Mouse (Mus musculus): Measurements from ENCODE around the gene Rnf138rt1. TPM values are rescaled to one million over a fixed set of nuclear protein-coding genes. Genes with fewer than 3 reads are reported as not detected.

The Rnf138rt1 gene
- polyA plus RNA-seq, 1 experiment from 2014 or later: 0.42 TPM

- Histone ChIP-seq H3K9ac (replicated peaks; ENCODE audit: low read depth, low read length) (no peak overlapping the region), H3K27ac (ENCODE audit: low read length) (no peak overlapping the region), H3K36me3 (ENCODE audit: control insufficient read depth, insufficient read depth, low read length) (no peaks in the 10 kb centered on the region), H3K4me2 (replicated peaks; ENCODE audit: low read depth, low read length) (no peak overlapping the region), H3K9me3 (ENCODE audit: control insufficient read depth, low read depth, low read length) (no peaks in the 10 kb centered on the region), H3K4me3 (ENCODE audit: low read depth, low read length) (no peak overlapping the region), H3K27me3 (ENCODE audit: control insufficient read depth, insufficient read depth, low read length) (no peaks in the 10 kb centered on the region), H3K4me1 (ENCODE audit: control insufficient read depth, insufficient read depth, low read length) (no peaks in the 10 kb centered on the region)
- no peak for ATAC-seq (ENCODE audit: insufficient number of reproducible peaks, insufficient read depth, low FRiP score, low read depth)
Observed at GRCm38 (mm10) chrX:163723630-163724029, 37.5 kb downstream of the Rnf138rt1 start.

- WGBS: 47% methylated on average over 12 of the region's 12 CpGs
- Histone ChIP-seq H3K4me2 (replicated peaks; ENCODE audit: low read depth, low read length) (no peak overlapping the region), H3K9ac (replicated peaks; ENCODE audit: low read depth, low read length) (no peak overlapping the region), H3K4me3 (ENCODE audit: low read depth, low read length) (no peak overlapping the region), H3K27me3 (ENCODE audit: control insufficient read depth, insufficient read depth, low read length) (no peaks in the 10 kb centered on the region), H3K4me1 (ENCODE audit: control insufficient read depth, insufficient read depth, low read length) (no peaks in the 10 kb centered on the region), H3K36me3 (ENCODE audit: control insufficient read depth, insufficient read depth, low read length) (no peaks in the 10 kb centered on the region), H3K9me3 (ENCODE audit: control insufficient read depth, low read depth, low read length) (no peaks in the 10 kb centered on the region), H3K27ac (ENCODE audit: low read length) (no peak overlapping the region)
- no peak for ATAC-seq (ENCODE audit: insufficient number of reproducible peaks, insufficient read depth, low FRiP score, low read depth)
Observed at GRCm38 (mm10) chrX:163722785-163723577, 38.1 kb downstream of the Rnf138rt1 start.

- WGBS: 65% methylated on average over 2 of the region's 2 CpGs
- H3K4me1 ChIP-seq (ENCODE audit: control insufficient read depth, insufficient read depth, low read length): no peaks in the 10 kb centered on the region
- no peaks in the 10 kb centered on the region for H3K36me3 ChIP-seq (ENCODE audit: control insufficient read depth, insufficient read depth, low read length)
- no peak for ATAC-seq (ENCODE audit: insufficient number of reproducible peaks, insufficient read depth, low FRiP score, low read depth)
- H3K27me3 ChIP-seq (ENCODE audit: control insufficient read depth, insufficient read depth, low read length): no peaks in the 10 kb centered on the region
- H3K4me2 ChIP-seq (replicated peaks; ENCODE audit: low read depth, low read length): no peak overlapping the region
- no peak overlapping the region for H3K9ac ChIP-seq (replicated peaks; ENCODE audit: low read depth, low read length)
- no peak overlapping the region for H3K4me3 ChIP-seq (ENCODE audit: low read depth, low read length)
- no peak overlapping the region for H3K27ac ChIP-seq (ENCODE audit: low read length)
- H3K9me3 ChIP-seq (ENCODE audit: control insufficient read depth, low read depth, low read length): no peaks in the 10 kb centered on the region
Observed at GRCm38 (mm10) chrX:163720597-163720996, 40.5 kb downstream of the Rnf138rt1 start.

Other genes with a start within 250 kb of the Rnf138rt1 start
- gene Grpr, start 211.7 kb downstream of the Rnf138rt1 start, polyA plus RNA-seq (2014; fragmentation: Nextera tagmentation; extraction: Ambion mirVana): 0.39 and 0.54 TPM in 2 replicates
- gene Ap1s2, start 147.7 kb upstream of the Rnf138rt1 start, polyA plus RNA-seq (2014; fragmentation: Nextera tagmentation; extraction: Ambion mirVana): 21.3 and 23.6 TPM in 2 replicates
- 52.2 and 63.5 TPM in 2 replicates for gene Zrsr2, start 197.3 kb upstream of the Rnf138rt1 start, polyA plus RNA-seq (2014; fragmentation: Nextera tagmentation; extraction: Ambion mirVana)

All from stomach, embryonic 14.5 days (tissue).